Mouse (Mus musculus): ENCODE measurements around the gene Olfr1396.

The Olfr1396 gene

DNA sequence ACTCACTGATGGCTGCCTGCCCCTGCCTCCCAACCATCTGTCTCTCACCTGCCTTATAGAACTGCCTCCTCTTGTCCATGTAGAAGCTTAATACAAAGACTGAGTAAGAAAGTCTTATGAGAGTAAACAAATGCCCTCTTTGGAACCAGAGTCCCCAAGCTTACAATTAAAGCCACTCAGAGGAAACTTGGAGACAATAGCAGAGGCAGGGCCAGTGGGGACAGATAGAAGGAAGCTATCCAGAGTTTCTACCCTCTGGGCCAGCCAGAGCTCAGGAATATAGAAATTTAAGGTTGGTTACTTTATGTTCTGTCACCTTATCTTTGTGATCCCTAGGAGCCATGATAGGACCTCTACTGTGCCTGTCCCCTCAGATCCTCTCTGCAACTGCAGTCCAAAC lies at the start of gene Olfr1396:
Gene Olfr1396, minus strand, starts transcription at position 101 of the 400 bp plus-strand sequence.
- no peak for DNase-seq (ENCODE audit: low spot score in 2 of 2)

GRCm38 (mm10) chr11:49156821-49157814 lies 42.4 kb upstream of the Olfr1396 start:
- no peak for DNase-seq (ENCODE audit: low spot score in 2 of 2)

DNA sequence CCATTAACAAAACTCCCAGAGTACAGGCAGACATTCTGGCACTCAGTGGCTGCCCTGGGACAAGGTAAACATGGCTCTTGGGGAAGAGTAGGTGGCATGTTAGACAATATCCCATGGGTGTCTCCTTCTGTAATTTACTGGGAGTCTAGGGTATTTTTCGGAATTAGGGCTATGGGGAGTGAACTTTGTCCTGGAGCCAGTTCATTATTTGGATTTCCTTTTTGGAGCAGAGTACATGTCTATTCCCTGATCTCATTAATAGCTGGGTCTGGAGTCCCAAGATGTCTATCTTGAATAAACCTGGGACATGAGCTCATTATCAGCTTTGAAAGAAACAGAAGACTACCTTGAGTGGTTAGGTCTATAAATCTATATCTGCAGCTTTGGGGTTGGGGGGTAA lies 39.4 kb upstream of the Olfr1396 start, which contains the start of gene Olfr1394:
Gene Olfr1394, plus strand, starts transcription at position 301 of the 400 bp plus-strand sequence.
- no peak for DNase-seq (ENCODE audit: low spot score in 2 of 2)

GRCm38 (mm10) chr11:49141974-49142373 lies 27.3 kb upstream of the Olfr1396 start, which contains the start of gene Olfr1395:
Olfr1395 (plus strand) TSS chr11:49142274.
- DNase-seq (ENCODE audit: low spot score in 2 of 2): no peak

DNA sequence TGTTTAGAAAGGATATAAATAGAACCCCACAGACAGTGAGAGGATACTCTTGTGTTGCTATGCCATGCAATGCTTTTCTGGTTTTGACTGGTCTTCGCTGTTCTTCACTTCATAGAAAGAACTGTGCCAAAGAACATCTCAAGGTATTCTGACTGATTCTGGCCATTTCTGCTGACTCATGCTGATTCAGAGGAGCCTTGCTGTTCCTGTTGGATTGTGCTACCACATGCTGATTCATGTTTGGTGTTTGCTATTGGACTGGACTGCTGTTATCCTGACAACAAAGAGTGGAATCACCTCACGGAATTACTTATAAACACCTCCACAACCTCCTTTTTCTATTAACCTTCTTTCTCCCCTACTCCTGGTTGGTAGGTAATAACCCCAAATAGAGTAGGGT lies 9.5 kb upstream of the Olfr1396 start:
- no peak for DNase-seq (ENCODE audit: low spot score in 2 of 2)

DNA sequence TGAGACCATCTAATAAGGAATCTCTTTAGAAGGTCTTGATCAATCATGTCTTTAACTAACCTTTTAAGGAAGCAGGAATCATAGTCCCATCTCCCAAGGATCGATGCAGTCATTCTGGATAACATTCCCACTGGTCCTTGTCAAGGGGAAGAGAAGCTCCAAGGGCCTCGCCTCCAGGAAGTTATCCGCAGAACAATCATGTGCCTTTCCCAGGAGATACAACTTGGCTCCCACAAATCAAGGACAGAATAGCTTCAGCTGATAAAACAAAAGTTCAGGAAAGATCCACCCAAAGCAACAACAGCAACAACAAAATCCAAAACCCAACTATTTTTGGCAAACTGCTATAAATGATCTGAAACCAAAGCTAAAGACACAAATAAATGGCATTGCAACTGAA lies 5.0 kb upstream of the Olfr1396 start:
- DNase-seq (ENCODE audit: low spot score in 2 of 2): no peak

- DNase-seq (ENCODE audit: low spot score in 2 of 2): no peak
These were observed 516 bp downstream of the Olfr1396 start for GRCm38 (mm10) chr11:49114158-49114557.

DNA sequence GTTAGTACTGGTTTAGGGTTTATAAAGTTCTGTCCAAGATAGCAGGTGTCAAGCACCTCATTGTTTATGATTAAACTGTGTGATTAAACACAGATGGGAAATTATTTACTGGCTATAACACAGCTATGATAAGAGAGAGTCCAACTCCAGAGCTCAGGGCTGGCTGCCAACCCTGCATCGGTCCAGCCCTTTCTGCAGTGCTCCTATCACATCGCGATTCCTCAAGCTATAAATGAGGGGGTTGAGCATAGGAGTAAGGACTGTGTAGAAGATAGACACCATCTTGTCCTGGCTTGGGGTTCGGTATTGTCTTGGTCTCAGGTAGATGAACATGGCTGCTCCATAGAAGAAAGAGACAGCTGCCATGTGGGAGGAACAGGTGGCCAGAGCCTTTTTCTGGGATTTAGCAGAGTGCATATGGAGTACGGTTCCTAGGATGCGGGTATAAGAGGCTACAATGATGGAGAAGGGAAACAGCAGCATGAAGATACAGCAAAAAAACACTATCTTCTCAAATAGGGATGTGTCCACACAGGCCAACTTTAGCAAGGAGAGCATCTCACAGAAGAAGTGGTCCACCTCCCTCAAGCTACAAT lies 2.0 kb downstream of the Olfr1396 start:
- no peak for DNase-seq (ENCODE audit: low spot score in 2 of 2)

DNA sequence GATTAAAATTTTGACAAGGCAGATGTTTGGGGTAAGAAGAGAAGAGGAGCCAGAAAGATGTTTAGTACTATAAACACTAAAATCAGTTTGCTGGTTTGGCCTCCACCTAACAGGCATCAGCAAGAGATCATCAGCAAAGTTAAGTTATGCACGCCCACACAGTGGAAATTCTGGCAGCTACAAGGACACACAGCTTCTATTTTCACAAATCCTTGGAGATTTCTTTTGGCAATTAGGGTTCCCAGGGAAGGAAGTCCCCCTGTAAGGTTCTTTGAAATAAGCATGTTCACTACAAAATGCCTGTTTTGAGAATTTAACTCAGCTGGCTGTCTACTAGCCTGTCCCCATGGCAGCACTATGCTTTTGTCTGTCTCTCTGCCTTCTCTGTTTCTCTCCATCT lies 3.7 kb downstream of the Olfr1396 start:
- DNase-seq (ENCODE audit: low spot score in 2 of 2): no peak

DNA sequence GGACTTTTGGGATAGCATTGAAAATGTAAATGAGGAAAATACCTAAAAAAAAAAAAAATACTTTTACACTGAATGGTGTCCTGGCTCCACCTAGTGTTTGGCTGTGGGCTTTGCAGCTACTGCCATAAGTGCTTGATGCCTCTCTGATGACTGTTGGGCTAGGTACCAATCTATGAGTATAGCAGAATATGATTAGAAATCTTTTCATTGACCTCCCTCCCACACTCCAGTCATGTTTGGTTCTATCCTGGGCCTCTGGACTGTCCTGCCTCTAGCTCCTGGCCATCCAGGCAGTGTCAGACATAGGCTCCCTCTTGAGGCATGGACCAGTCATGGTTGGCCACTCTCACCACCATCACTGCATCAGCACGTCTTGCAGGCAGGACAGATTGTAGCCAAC lies 5.8 kb downstream of the Olfr1396 start:
- DNase-seq (ENCODE audit: low spot score in 2 of 2): no peak

DNA sequence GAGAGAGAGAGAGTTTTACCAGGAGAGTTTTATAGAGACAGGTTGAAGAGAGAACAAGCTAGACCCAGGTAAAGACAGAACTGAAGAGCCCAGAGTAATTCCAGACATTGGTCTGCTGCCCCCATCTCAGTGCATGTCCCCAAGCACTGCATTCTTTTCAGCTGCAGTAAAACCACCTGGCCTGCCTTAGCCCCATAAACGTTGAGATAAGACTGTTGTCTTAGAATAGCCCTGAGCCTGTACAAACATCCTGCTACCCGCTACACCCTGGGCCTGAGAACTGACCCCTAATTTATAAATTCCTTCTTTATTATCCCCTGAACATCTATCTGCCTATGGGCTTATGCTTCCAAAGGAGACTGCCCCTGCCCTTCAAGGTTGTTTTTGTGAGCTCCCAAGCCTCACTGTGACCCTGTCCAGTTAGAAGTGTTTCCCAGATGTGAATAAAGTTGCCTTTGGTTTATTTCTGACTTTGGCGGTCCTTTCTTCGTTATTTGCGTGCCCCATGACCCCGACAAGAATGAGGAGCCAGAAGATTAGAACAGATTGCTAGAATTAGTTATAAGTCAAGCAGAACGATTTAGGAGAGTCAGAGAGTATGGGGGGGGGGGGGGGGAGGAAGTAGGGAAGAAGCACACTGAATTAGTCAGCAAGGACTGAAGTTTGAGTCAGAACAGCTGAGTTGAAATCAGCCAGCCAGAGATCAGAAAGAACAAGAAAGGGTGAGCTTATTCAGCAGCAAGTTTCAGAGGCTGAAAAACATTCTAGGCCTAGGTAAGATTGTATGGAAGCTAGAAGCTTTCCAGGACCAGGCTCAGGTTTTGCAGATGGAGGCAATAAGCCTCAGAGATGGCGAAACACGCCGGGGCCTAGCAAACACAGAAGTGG lies 6.8 kb downstream of the Olfr1396 start:
- no peak for DNase-seq (ENCODE audit: low spot score in 2 of 2)

GRCm38 (mm10) chr11:49105752-49106151 lies 8.9 kb downstream of the Olfr1396 start:
- DNase-seq (ENCODE audit: low spot score in 2 of 2): no peak

DNA sequence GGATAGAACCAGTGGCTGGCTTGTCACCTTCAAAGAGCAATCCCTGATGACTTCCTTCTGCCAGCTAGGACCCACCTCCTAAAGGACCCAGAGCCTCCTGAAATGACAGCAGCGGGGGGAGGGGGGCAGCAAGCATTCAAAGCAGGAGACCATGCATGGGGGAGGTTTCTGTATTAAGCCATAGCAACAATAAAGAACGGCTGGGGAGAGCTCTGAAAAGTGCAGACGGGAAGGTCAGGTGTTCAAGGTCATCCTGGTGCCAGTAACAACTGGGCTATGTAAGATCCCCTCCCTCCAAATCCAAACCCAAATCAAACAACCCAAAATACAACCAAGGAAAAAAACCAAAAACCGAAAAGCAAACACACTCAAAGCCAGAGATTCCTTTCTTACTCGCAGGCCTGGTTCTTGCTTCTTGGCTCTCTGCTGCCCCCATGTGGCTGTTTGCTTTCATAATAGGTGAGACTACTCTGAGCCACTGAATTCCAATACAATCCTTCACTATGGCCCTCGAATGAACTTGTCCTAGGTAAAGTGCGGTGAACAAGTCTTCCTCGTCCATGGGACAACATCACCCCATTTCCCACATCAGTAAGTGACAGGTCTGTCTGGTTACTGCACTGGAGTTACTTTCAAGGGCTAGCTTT lies 11.5 kb downstream of the Olfr1396 start:
- DNase-seq (ENCODE audit: low spot score in 2 of 2): peak; percentile 82 to 86

- DNase-seq (ENCODE audit: low spot score in 2 of 2): no peak
These were observed 13.2 kb downstream of the Olfr1396 start for GRCm38 (mm10) chr11:49101500-49101899.

GRCm38 (mm10) chr11:49100409-49100808 lies 14.3 kb downstream of the Olfr1396 start:
- no peak for DNase-seq (ENCODE audit: low spot score in 2 of 2)

- DNase-seq (ENCODE audit: low spot score in 2 of 2): no peak
These were observed 19.3 kb downstream of the Olfr1396 start for GRCm38 (mm10) chr11:49095367-49095766.

DNA sequence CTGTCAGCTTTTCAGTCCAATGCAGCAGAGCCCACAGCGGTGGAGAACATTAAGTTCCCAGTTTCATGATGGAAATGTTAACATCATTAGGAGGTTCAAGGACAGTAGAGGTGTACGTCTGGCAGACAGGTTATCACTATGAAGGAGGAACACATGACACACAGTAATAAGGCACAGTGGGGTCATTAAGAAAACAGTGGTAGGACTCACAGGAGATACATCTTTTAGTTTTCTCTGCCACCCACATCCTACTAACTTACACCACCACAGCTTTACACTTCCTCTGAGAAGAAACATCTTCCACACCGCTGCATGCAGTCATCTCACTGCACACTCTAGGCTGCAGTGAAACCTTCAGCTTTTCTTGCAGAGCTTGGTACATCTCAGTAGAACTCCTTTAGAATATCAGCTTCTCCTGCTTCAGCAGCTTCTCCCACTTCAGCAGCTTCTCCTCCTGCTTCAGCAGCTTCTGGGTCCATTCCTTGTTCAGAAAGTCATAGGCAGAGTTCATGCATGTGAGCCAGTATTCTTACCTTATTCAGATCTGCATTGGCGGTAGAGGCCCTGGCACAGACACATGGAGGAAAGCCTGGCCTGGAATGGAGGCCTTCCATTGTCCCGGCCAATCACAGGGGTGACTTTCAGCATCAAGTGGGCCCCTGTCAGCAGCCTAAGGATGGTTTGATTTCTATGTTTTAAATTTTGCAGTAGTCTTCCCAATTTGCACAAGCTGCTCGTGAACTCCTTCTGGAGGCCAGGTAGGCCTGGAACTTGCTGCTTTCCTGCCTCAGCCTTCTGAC lies 20.6 kb downstream of the Olfr1396 start:
- no peak for DNase-seq (ENCODE audit: low spot score in 2 of 2)

DNA sequence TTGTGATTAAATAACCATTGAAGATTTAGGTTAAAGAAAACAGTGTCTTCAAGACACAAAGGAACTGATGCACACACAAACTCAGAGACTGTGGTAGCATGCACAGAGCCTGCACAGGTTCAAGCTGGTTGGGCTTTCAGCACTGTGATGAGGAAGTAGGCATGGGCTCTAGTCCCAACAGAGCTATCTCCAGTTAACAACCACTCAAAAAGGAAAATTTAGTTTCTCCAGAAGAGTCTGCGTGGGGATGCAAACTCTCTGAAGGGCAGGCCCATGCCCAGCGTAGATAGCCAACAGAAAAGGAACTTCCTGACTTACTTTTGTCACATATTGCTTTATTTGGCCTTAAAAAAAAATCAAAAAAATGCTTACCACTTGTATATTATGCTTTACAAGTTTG lies 21.9 kb downstream of the Olfr1396 start:
- DNase-seq (ENCODE audit: low spot score in 2 of 2): no peak

DNA sequence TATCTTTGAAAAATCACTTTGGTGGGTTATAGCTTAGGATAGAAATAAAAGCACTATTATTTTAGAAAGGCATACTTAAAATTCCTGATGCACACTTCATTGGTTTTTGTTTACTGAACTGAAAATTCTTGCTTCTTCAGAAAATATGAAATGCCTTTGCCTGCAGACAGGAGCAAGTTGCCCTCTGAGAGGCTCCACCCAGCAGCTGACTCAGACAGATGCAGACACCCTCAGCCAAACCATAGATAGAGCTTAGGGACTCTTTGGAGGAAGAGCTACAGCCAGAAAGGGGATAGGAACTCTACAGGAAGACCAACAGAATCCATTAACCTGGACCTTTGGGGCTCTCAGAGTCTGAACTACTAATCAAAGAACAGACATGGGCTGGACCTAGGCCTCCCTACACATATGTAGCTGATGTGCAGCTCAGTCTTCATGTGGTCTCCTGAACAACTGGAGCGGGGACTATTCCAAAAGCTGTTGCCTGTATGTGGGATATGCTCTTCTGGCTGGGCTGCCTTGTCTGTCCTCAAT lies 22.6 kb downstream of the Olfr1396 start:
- no peak for DNase-seq (ENCODE audit: low spot score in 2 of 2)

GRCm38 (mm10) chr11:49091171-49091570 lies 23.5 kb downstream of the Olfr1396 start:
- no peak for DNase-seq (ENCODE audit: low spot score in 2 of 2)

Measured in urinary bladder, postnatal 36 days (tissue).